Mouse (Mus musculus) midbrain, embryonic 10.5 days (tissue): ENCODE data around the gene Lhfpl3. TPM values are rescaled to one million over a fixed set of nuclear protein-coding genes. Genes with fewer than 3 reads are reported as not detected.

Experiments used
- DNase-seq: peaks from one replicate; pipeline ENCODE4 v3.0.0-alpha.2; 2017; ENCODE audit warnings: low spot score
- H3K27ac ChIP-seq: fragments of 300-500 bp; sonication (generic); replicated peaks from 2 replicates; pipeline ENCODE4 v1.5.1; 2016; ENCODE audit warnings: mild to moderate bottlenecking
- H3K27me3 ChIP-seq: fragments of 300-500 bp; sonication (generic); 2 replicates; pipeline ENCODE4 v1.6.1; 2016; ENCODE audit warnings: low read depth, mild to moderate bottlenecking; ENCODE audit not compliant: poor library complexity, severe bottlenecking
- H3K36me3 ChIP-seq: fragments of 300-500 bp; sonication (generic); 2 replicates; pipeline ENCODE4 v1.6.1; 2016; ENCODE audit warnings: mild to moderate bottlenecking, moderate library complexity
- H3K4me1 ChIP-seq: fragments of 300-500 bp; sonication (generic); 2 replicates; pipeline ENCODE4 v1.6.1; 2016
- H3K4me3 ChIP-seq: fragments of 300-500 bp; sonication (generic); 2 replicates; pipeline ENCODE4 v1.5.1; 2016; ENCODE audit warnings: mild to moderate bottlenecking, moderate library complexity
- H3K9me3 ChIP-seq: fragments of 300-500 bp; sonication (generic); replicated peaks from 2 replicates; pipeline ENCODE4 v1.6.1; 2016; ENCODE audit warnings: mild to moderate bottlenecking
- WGBS: fragments of 180-500 bp; shearing (Covaris S2); methylation state at CpG from one replicate; pipeline ENCODE4 v1.1.7; 2016; 5-methylcytosine and 5-hydroxymethylcytosine counted together
- microRNA-seq: library from miRNA; unstranded; fragments of <30 nt; microRNA quantifications from one replicate; pipeline ENCODE4, GENCODE M21; 2017
- polyA plus RNA-seq: library from polyadenylated mRNA; unstranded; fragments of >200 nt; fragmentation: Nextera tagmentation; extraction: Ambion mirVana; gene quantifications from 2 replicates; pipeline ENCODE4 v1.2.1, GENCODE M21; 2016

Gene Lhfpl3
- polyA plus RNA-seq, 1 experiment from 2014 or later = 0.30 TPM

GRCm38 (mm10) chr5:23279364-23279763, 533.5 kb downstream of the Lhfpl3 start:
- no peak overlapping the region for H3K27ac ChIP-seq
- H3K9me3 ChIP-seq = no peaks in the 10 kb centered on the region
- no peak for DNase-seq
- WGBS = 95% methylated on average over 7 of the region's 7 CpGs
- H3K27me3 ChIP-seq = no peaks in the 10 kb centered on the region
- no peaks in the 10 kb centered on the region for H3K36me3 ChIP-seq
- H3K4me3 ChIP-seq = no peak overlapping the region
- no peaks in the 10 kb centered on the region for H3K4me1 ChIP-seq

- Histone ChIP-seq H3K27me3 (no peaks in the 10 kb centered on the region), H3K4me3 (no peak overlapping the region), H3K4me1 (no peaks in the 10 kb centered on the region), H3K9me3 (no peaks in the 10 kb centered on the region), H3K27ac (no peak overlapping the region), H3K36me3 (no peaks in the 10 kb centered on the region)
- WGBS = 36% methylated on average over 3 of the region's 3 CpGs
- no peak for DNase-seq
Measured at GRCm38 (mm10) chr5:23284884-23285283, 539.0 kb downstream of the Lhfpl3 start.

GRCm38 (mm10) chr5:23289149-23289548, 543.3 kb downstream of the Lhfpl3 start:
- no peak overlapping the region for H3K27ac ChIP-seq
- H3K9me3 ChIP-seq = no peaks in the 10 kb centered on the region
- no peak overlapping the region for H3K4me3 ChIP-seq
- H3K36me3 ChIP-seq = no peaks in the 10 kb centered on the region
- no peaks in the 10 kb centered on the region for H3K4me1 ChIP-seq
- no peaks in the 10 kb centered on the region for H3K27me3 ChIP-seq
- DNase-seq = no peak

Small RNA genes lying within 50 kb of the gene (microRNA-seq; reads per million reads assigned to microRNA genes)
- gene Gm28022 (not detected), gene Gm44363 (not detected)

Other genes with a start within 250 kb of the Lhfpl3 start
- 51.1 and 52.3 TPM in 2 replicates for gene Orc5, start 195.6 kb upstream of the Lhfpl3 start, polyA plus RNA-seq